Mouse (Mus musculus) yolk sac, embryonic 10.5 days (tissue): Measurements from ENCODE around the gene Dnajc4.
"Not testable (repeated sequence)": the region's sequence is repeated elsewhere in the genome, so short reads cannot be mapped to it uniquely, and the experiment has no call there.

Source experiments
- DNase-seq: peaks from one replicate; pipeline ENCODE4 v3.0.0-alpha.2; 2017; ENCODE audit warnings: low spot score

The Dnajc4 gene

GRCm38 (mm10) chr19:6995255-6995991 lies 3.1 kb upstream of the Dnajc4 start:
- DNase-seq, result no peak

- no peak for DNase-seq
Observed at GRCm38 (mm10) chr19:6994489-6994888, 2.1 kb upstream of the Dnajc4 start.

GRCm38 (mm10) chr19:6994002-6994401 lies 1.6 kb upstream of the Dnajc4 start:
- no peak for DNase-seq

- DNase-seq, result no peak
Observed at GRCm38 (mm10) chr19:6993011-6993770, 819 bp upstream of the Dnajc4 start.

GRCm38 (mm10) chr19:6991166-6991565 lies 1.2 kb downstream of the Dnajc4 start:
- not testable (repeated sequence) for DNase-seq

GRCm38 (mm10) chr19:6990712-6991111 lies 1.7 kb downstream of the Dnajc4 start:
- DNase-seq, result no peak

GRCm38 (mm10) chr19:6989251-6989650 lies 3.1 kb downstream of the Dnajc4 start:
- no peak for DNase-seq

GRCm38 (mm10) chr19:6987904-6988285 lies 4.5 kb downstream of the Dnajc4 start:
- no peak for DNase-seq

- DNase-seq, result peak; percentile 83
Observed at GRCm38 (mm10) chr19:6987061-6987903, 5.1 kb downstream of the Dnajc4 start, which contains the start of gene Vegfb. TSS of gene Vegfb (minus strand) at chr19:6987651.

GRCm38 (mm10) chr19:6985951-6986708 lies 6.2 kb downstream of the Dnajc4 start:
- no peak for DNase-seq

- DNase-seq, result no peak
Observed at GRCm38 (mm10) chr19:6985300-6985699, 7.1 kb downstream of the Dnajc4 start.

- no peak for DNase-seq
Observed at GRCm38 (mm10) chr19:6983621-6984020, 8.8 kb downstream of the Dnajc4 start.

GRCm38 (mm10) chr19:6981465-6981864 lies 10.9 kb downstream of the Dnajc4 start:
- DNase-seq, result no peak

- peak; percentile 99 for DNase-seq
Observed at GRCm38 (mm10) chr19:6980381-6981093, 11.8 kb downstream of the Dnajc4 start, which contains the start of gene Fkbp2. TSS of gene Fkbp2 (minus strand) at chr19:6980501.

GRCm38 (mm10) chr19:6979486-6980380 lies 12.6 kb downstream of the Dnajc4 start:
- peak; percentile 100 for DNase-seq

GRCm38 (mm10) chr19:6979001-6979479 lies 13.3 kb downstream of the Dnajc4 start:
- peak; percentile 70 for DNase-seq

- DNase-seq, result no peak
Observed at GRCm38 (mm10) chr19:6978639-6978974, 13.8 kb downstream of the Dnajc4 start.

GRCm38 (mm10) chr19:6977759-6978638 lies 14.4 kb downstream of the Dnajc4 start:
- DNase-seq, result no peak
